Mouse (Mus musculus): ENCODE data around the gene Tex45. TPM values are rescaled to one million over a fixed set of nuclear protein-coding genes. Genes with fewer than 3 reads are reported as not detected.
A peak's percentile ranks its signal among the peaks of the same experiment; 100 is the strongest.

Gene Tex45
- polyA plus RNA-seq, 1 experiment from 2014 or later = not detected

- TF ChIP-seq EP300 (IDR thresholded peaks at IDR 0.05) = no peak
- TF ChIP-seq CTCF (IDR thresholded peaks at IDR 0.05) = no peak
- DNase-seq (ENCODE audit: low spot score) (no peak), ATAC-seq (no peak)
- Histone ChIP-seq H3K9me3 (ENCODE audit: low read length) (no peaks in the 10 kb centered on the region), H3K36me3 (ENCODE audit: insufficient read depth, low read length) (peaks cover 9% of the 10 kb centered on the region; the same call in 1 of the 2 replicates), H3K9ac (replicated peaks; ENCODE audit: low read depth) (no peak overlapping the region), H3K4me1 (ENCODE audit: insufficient read depth, low read depth, low read length) (peaks cover 7% of the 10 kb centered on the region; the same call in 1 of the 2 replicates), H3K4me3 (ENCODE audit: low read depth, low read length) (no peak overlapping the region), H3K27ac (ENCODE audit: low read length) (no peak overlapping the region), H3K4me2 (replicated peaks; ENCODE audit: low read depth, low read length) (no peak overlapping the region), H3K27me3 (replicated peaks; ENCODE audit: insufficient read depth, low read length) (no peaks in the 10 kb centered on the region)
- WGBS = 96% methylated on average over 43 of the region's 44 CpGs
Observed at GRCm38 (mm10) chr8:3495578-3496427, 25.1 kb downstream of the Tex45 start.

- 93% methylated on average over 15 of the region's 15 CpGs for WGBS
- no peaks in the 10 kb centered on the region for H3K27me3 ChIP-seq (replicated peaks; ENCODE audit: insufficient read depth, low read length)
- peaks cover 13% of the 10 kb centered on the region; the same call in 1 of the 2 replicates for H3K4me1 ChIP-seq (ENCODE audit: insufficient read depth, low read depth, low read length)
- TF ChIP-seq EP300 (IDR thresholded peaks at IDR 0.05) (no peak), CTCF (IDR thresholded peaks at IDR 0.05) (no peak)
- no peaks in the 10 kb centered on the region for H3K9me3 ChIP-seq (ENCODE audit: low read length)
- DNase-seq (ENCODE audit: low spot score) (no peak), ATAC-seq (no peak)
- H3K9ac ChIP-seq (replicated peaks; ENCODE audit: low read depth) = no peak overlapping the region
- H3K27ac ChIP-seq (ENCODE audit: low read length) = no peak overlapping the region
- H3K4me3 ChIP-seq (ENCODE audit: low read depth, low read length) = no peak overlapping the region
- H3K4me2 ChIP-seq (replicated peaks; ENCODE audit: low read depth, low read length) = no peak overlapping the region
- peaks cover 9% of the 10 kb centered on the region; the same call in 1 of the 2 replicates for H3K36me3 ChIP-seq (ENCODE audit: insufficient read depth, low read length)
Observed at GRCm38 (mm10) chr8:3496428-3496748, 25.7 kb downstream of the Tex45 start.

- no peaks in the 10 kb centered on the region for H3K27me3 ChIP-seq (replicated peaks; ENCODE audit: insufficient read depth, low read length)
- ATAC-seq = no peak
- H3K9me3 ChIP-seq (ENCODE audit: low read length) = no peaks in the 10 kb centered on the region
- H3K4me1 ChIP-seq (ENCODE audit: insufficient read depth, low read depth, low read length) = peaks cover 13% of the 10 kb centered on the region; the same call in 1 of the 2 replicates
- WGBS = 83% methylated on average over 3 of the region's 3 CpGs
- H3K4me3 ChIP-seq (ENCODE audit: low read depth, low read length) = no peak overlapping the region
- H3K9ac ChIP-seq (replicated peaks; ENCODE audit: low read depth) = no peak overlapping the region
- H3K4me2 ChIP-seq (replicated peaks; ENCODE audit: low read depth, low read length) = no peak overlapping the region
- H3K27ac ChIP-seq (ENCODE audit: low read length) = no peak overlapping the region
- no peak for TF ChIP-seq EP300 (IDR thresholded peaks at IDR 0.05)
- TF ChIP-seq CTCF (IDR thresholded peaks at IDR 0.05) = no peak
- peaks cover 9% of the 10 kb centered on the region; the same call in 1 of the 2 replicates for H3K36me3 ChIP-seq (ENCODE audit: insufficient read depth, low read length)
- no peak for DNase-seq (ENCODE audit: low spot score)
Observed at GRCm38 (mm10) chr8:3498583-3498982, 27.9 kb downstream of the Tex45 start.

- peak overlapping the region; percentile 81 for H3K27ac ChIP-seq (ENCODE audit: low read length)
- peak; percentile 9 for ATAC-seq
- 2% methylated on average over 8 of the region's 8 CpGs for WGBS
Observed at GRCm38 (mm10) chr8:3499751-3500150, 29.1 kb downstream of the Tex45 start.

GRCm38 (mm10) chr8:3500235-3501090 is 29.8 kb downstream of the Tex45 start, which contains the start of gene Mcoln1:
TSS of gene Mcoln1 (plus strand) at chr8:3500457.
- H3K4me3 ChIP-seq (ENCODE audit: low read depth, low read length) = peak within 1 kb of the TSS; percentile 79
- TF ChIP-seq EP300 (IDR thresholded peaks at IDR 0.05) = no peak
- peak; percentile 41 for TF ChIP-seq CTCF (IDR thresholded peaks at IDR 0.05)
- H3K9me3 ChIP-seq (ENCODE audit: low read length) = no peaks in the 10 kb centered on the region
- WGBS = under 1% methylated on average over 56 of the region's 70 CpGs
- peaks cover 8% of the 10 kb centered on the region; the same call in 1 of the 2 replicates for H3K36me3 ChIP-seq (ENCODE audit: insufficient read depth, low read length)
- DNase-seq (ENCODE audit: low spot score) = peak; percentile 98
- H3K4me2 ChIP-seq (replicated peaks; ENCODE audit: low read depth, low read length) = peak within 1 kb of the TSS; percentile 86
- H3K27me3 ChIP-seq (replicated peaks; ENCODE audit: insufficient read depth, low read length) = no peaks in the 10 kb centered on the region
- H3K27ac ChIP-seq (ENCODE audit: low read length) = peak within 1 kb of the TSS; percentile 81
- peak; percentile 96 for ATAC-seq
- peak within 1 kb of the TSS; percentile 64 for H3K9ac ChIP-seq (replicated peaks; ENCODE audit: low read depth)
- H3K4me1 ChIP-seq (ENCODE audit: insufficient read depth, low read depth, low read length) = peaks cover 7% of the 10 kb centered on the region; the same call in 1 of the 2 replicates

More at GRCm38 (mm10) chr8:3499751-3500150, 29.1 kb downstream of the Tex45 start:
- Histone ChIP-seq H3K27me3 (replicated peaks; ENCODE audit: insufficient read depth, low read length) (no peaks in the 10 kb centered on the region), H3K4me3 (ENCODE audit: low read depth, low read length) (peak overlapping the region; percentile 79), H3K4me2 (replicated peaks; ENCODE audit: low read depth, low read length) (peak overlapping the region; percentile 86), H3K9me3 (ENCODE audit: low read length) (no peaks in the 10 kb centered on the region), H3K36me3 (ENCODE audit: insufficient read depth, low read length) (peaks cover 9% of the 10 kb centered on the region; the same call in 1 of the 2 replicates), H3K9ac (replicated peaks; ENCODE audit: low read depth) (peak overlapping the region; percentile 64), H3K4me1 (ENCODE audit: insufficient read depth, low read depth, low read length) (peaks cover 7% of the 10 kb centered on the region; the same call in 1 of the 2 replicates)
- DNase-seq (ENCODE audit: low spot score) = no peak
- no peak for TF ChIP-seq CTCF (IDR thresholded peaks at IDR 0.05)
- TF ChIP-seq EP300 (IDR thresholded peaks at IDR 0.05) = no peak

GRCm38 (mm10) chr8:3502217-3502616 is 31.6 kb downstream of the Tex45 start:
- H3K9me3 ChIP-seq (ENCODE audit: low read length) = no peaks in the 10 kb centered on the region
- no peak overlapping the region for H3K4me2 ChIP-seq (replicated peaks; ENCODE audit: low read depth, low read length)
- WGBS = 52% methylated on average over 4 of the region's 4 CpGs
- H3K36me3 ChIP-seq (ENCODE audit: insufficient read depth, low read length) = peaks cover 13% of the 10 kb centered on the region
- H3K4me3 ChIP-seq (ENCODE audit: low read depth, low read length) = no peak overlapping the region
- no peak for TF ChIP-seq EP300 (IDR thresholded peaks at IDR 0.05)
- TF ChIP-seq CTCF (IDR thresholded peaks at IDR 0.05) = no peak
- H3K4me1 ChIP-seq (ENCODE audit: insufficient read depth, low read depth, low read length) = peaks cover 7% of the 10 kb centered on the region; the same call in 1 of the 2 replicates
- no peak for ATAC-seq
- H3K9ac ChIP-seq (replicated peaks; ENCODE audit: low read depth) = no peak overlapping the region
- DNase-seq (ENCODE audit: low spot score) = peak; percentile 26
- no peaks in the 10 kb centered on the region for H3K27me3 ChIP-seq (replicated peaks; ENCODE audit: insufficient read depth, low read length)
- no peak overlapping the region for H3K27ac ChIP-seq (ENCODE audit: low read length)

Data from lung, postnatal 0 days (tissue).